ENCODE assay signal across 8 mouse cellular contexts in genomic region chr9:50301722-50302121, GRCm38 (mm10). TPM values are rescaled to one million over a fixed set of nuclear protein-coding genes. Genes with fewer than 3 reads are reported as not detected.
DNase-seq lines count a peak whose midpoint lies in the region.
"Had no signal": no experiment of that assay in that cellular context is flagged by ENCODE, and none has a peak within 500 bp of the region (broad histone marks: within the 10 kb centered on the region; RNA-seq: fewer than 3 reads in every experiment).

No protein-coding gene starts in this region.

- no peaks in the 10 kb centered on the region for H3K36me3 ChIP-seq in heart, embryonic 10.5 days

- H3K4me3 ChIP-seq in heart, embryonic 10.5 days: no peak overlapping the region

- H3K9me3 ChIP-seq in heart, embryonic 10.5 days: no peaks in the 10 kb centered on the region

- peak; percentile 10 for DNase-seq in heart, postnatal 4 days
- DNase-seq in heart, embryonic 10.5 days (ENCODE audit: low spot score): no peak
- peak; percentile 76 for DNase-seq in brain, embryonic 18.5 days (ENCODE audit: low read depth, low spot score)
- DNase-seq in layer of hippocampus, adult 8-10 months (ENCODE audit: low spot score in 2 of 2): peak; percentile 62 to 67
- DNase-seq in retina, postnatal 1 day: peak; percentile 42
- DNase-seq in thymus, postnatal 4 days: no peak
- no peak for DNase-seq in thymus, postnatal 10 days (ENCODE audit: low spot score in 2 of 2)
- DNase-seq: lung, postnatal 4 days had no signal

- no peaks in the 10 kb centered on the region for H3K27me3 ChIP-seq in heart, embryonic 10.5 days (ENCODE audit: insufficient read depth, poor library complexity, severe bottlenecking)

- peaks cover 12% of the 10 kb centered on the region; the same call in 1 of the 2 replicates for H3K4me1 ChIP-seq in heart, embryonic 10.5 days

- H3K27ac ChIP-seq in heart, embryonic 10.5 days: no peak overlapping the region

RNA-seq across cellular contexts. Expression of gene Rpl10-ps3, which starts 43.0 kb away (rescaled TPM):
- 100 to 1,000 TPM; 702 to 730 TPM for total RNA-seq in heart, postnatal 4 days (2021)
- 151 and 194 TPM in 2 replicates for polyA plus RNA-seq in heart, embryonic 10.5 days (2016; fragmentation: Nextera tagmentation; extraction: Ambion mirVana)
- 100 to 1,000 TPM; 449 to 526 (median 506) TPM for total RNA-seq in layer of hippocampus, adult 8-10 months (2022)

Comparison
In these comparisons a context has a peak if more than half of its experiments do, and no peak if none do; other contexts are left out.
1. DNase-seq: peak in heart, postnatal 4 days (single experiment), brain, embryonic 18.5 days (single experiment), layer of hippocampus, adult 8-10 months (2 of 2) and retina, postnatal 1 day (single experiment); none in heart, embryonic 10.5 days (single experiment), thymus, postnatal 4 days (single experiment) and thymus, postnatal 10 days (0 of 2).